Mouse (Mus musculus): ENCODE measurements at regions not wholly inside any gene's neighbourhood (a gene's known extent, or its start where the extent isn't known, plus 50 kb on each side); places are given as distances from the start of the nearest gene placed in this dataset.

- TF ChIP-seq CTCF (IDR thresholded peaks at IDR 0.05; ENCODE audit: borderline replicate concordance, insufficient read depth, low read depth, low read length) (no peak), POLR2A (IDR thresholded peaks at IDR 0.05; ENCODE audit: borderline replicate concordance, insufficient read depth, low read length) (no peak)
Observed at GRCm38 (mm10) chr1:73820701-73821100, 303.5 kb downstream of the Tns1 start.

All from cerebellum, adult 2 months (tissue).